Mouse (Mus musculus): Measurements from ENCODE around the gene Pcbd2.

The Pcbd2 gene

GRCm38 (mm10) chr13:55826008-55826671 is 99.0 kb downstream of the Pcbd2 start:
- DNase-seq (ENCODE audit: low spot score) = peak; percentile 40

Measured in urinary bladder, postnatal 25 days (tissue).